Mouse (Mus musculus): ENCODE results near the gene F5.
"Not testable (repeated sequence)": the region's sequence is repeated elsewhere in the genome, so short reads cannot be mapped to it uniquely, and the experiment has no call there.

The F5 gene

DNA sequence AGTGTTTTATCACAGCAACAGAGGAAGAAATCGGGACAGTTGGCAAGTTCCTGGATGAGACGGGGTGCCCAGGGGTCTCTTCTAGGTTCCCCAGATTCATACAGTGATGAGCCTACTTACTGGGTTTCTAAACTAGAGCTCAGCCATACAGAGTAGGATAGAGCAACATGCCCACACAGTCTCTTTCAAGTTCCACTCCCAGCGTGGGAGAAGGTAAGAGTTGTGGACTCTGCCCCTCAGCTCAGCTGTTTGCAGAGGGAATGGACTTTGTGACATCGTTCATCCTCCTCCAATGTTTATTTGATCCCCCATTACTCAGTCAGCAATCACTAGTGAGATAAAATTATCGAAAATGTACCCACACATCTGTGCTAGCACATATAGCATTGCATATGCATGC lies 11.1 kb downstream of the F5 start:
- DNase-seq: peak; percentile 42

DNA sequence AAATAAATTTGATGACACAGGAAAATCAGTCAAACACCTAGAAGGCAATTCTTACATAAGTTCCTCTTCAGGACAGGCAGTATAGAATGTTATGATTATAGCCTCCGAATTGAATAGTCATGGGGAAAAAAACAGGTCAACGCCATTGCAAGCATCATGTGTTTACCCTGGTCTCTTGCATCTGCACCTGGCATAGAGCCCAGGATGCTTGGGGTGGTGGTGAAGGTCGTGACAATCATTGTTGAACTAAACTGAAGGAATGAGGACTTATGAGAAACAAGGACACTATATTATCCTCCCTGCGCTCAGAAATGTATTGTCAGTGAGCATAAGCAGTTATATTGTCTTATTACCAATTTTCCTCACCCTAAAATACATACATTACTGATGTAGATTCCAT lies 17.2 kb downstream of the F5 start:
- no peak for DNase-seq

DNA sequence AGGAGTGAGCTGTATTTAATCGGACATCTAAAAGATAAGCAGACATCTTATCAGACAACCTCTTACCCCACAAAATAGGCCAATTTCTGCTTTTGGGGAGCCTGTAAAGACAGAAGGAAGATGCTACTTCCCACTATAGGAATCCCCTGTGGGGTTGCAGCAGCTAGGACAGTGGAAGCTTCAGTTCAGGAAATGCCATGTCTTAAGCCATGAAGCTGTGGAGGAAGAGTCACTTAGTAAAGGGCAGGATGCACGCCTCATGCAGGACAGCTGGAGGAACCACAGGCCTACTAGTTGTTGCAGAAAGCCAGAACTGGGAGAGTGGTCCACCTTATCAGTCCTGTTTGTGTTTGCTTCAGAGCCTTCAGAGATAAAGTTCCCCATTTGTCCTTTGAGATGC lies 18.8 kb downstream of the F5 start:
- peak; percentile 35 for DNase-seq

DNA sequence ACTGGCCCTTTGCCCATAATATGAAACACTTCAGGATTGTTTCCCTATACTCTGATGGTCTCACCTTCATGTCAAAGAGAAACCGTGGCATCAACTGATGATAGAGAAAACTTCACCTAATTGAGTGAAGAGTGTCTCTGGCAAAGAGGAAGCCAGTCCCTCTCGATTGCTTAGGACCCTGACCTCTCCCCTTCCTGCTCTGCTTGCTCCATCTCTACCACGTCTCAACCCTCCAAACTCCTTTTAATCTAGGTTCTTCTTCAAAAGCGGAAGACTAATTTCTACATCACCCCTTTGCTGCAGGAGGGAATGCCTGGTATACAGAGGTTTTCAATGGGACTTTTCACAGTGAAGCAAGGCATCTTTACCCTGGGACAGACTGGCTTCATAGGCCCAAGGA lies 21.5 kb downstream of the F5 start:
- DNase-seq: peak; percentile 51

DNA sequence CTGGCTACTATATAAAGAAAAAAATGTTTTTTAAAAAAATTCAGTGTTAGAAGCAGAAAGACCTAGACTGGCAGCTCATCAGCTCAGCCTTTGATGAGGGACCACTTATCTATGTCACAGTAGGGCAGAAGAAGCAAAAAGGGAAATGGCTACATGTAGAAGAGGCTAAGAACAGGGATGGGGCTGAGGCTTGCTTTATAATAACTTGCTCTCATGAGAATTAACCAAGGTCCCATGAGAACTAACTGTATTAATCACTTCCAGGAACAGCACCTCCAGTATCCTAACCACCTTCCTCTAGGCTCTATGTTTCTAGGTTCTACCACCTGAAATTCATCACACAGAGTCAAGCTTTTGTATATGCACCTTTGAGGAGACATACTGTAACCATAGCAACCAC lies 25.2 kb downstream of the F5 start:
- no peak for DNase-seq

DNA sequence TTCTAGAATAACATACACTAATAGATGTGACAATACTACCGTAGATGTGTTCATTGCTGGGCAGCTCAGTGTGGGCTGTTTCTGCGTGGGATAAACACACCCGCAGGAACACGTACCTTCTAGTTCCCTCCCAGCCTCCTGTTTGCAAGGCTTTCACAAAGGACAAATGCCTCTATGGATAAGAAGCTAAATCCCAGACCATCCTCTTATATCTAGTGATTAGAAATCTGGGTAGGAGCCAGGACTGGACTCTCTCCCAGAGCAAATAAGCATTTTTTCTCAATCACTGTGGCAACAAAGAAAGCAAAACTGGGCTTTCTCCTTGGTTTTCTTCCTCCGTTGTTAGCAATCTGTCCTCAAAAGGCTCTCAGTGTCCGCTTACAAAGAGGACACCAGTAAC lies 26.8 kb downstream of the F5 start:
- peak; percentile 68 for DNase-seq

DNA sequence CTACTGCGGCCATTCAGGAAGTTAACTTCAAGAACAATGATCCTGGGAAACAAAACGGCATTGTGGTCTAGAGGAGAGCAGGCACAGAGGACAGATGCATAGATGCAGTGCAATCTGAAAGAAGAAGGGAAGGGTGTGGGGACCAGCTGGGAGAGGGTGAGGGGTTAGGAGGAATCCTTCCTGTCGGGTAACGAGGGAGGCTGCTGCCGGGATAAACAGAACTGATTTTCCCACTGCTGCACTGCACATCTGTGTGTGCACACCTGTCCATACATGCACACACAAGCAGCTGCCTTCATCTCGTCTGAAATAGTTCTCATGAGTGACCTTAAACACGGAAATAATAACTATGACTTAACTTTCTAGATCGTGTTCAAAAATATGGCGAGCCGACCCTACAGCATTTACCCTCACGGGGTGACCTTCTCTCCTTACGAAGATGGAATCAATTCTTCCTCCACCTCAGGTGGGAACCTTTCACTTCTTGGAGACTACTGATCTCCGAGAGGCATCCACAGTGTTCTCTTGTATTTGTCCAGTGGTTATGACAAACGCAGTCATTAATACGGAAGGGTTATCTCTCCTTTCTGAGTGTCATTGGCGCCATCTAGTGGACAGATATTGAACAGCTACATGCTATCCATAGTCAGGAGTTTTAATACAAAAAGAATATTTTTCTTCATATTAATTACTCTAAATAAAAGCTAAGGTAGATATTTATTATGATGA lies 32.7 kb downstream of the F5 start:
- DNase-seq: peak; percentile 83

DNA sequence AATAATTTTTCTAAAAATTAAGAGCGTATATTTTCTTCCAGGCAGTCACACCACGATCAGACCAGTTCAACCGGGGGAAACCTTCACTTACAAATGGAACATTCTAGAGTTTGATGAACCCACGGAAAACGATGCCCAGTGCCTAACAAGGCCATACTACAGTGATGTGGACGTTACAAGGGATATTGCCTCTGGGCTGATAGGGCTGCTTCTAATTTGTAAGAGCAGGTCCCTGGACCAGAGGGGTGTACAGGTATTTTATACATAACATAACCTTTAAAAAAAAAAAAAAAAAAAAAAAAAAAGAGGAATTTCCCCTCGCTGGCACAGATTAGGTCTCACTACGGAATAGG lies 33.2 kb downstream of the F5 start:
- DNase-seq: peak; percentile 39

DNA sequence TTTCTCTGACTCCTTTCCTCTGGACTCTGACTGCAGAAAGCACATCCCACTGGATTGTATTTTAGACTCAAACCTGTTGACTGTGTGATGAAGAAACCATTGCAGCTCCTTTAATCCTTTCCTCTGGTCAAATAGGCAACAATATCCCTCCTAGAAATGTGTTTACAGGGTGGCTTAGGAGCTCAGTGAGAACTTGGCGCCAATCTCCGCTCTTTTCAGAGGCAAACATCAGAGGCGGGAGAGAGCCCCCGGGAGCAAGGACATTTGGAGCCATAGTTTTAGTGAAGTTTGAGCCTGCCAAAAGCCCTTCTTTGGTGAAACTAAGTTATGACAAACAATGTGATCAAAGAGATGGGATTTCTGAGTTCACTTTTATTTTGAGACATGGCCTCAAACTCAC lies 33.7 kb downstream of the F5 start:
- DNase-seq: peak; percentile 60

DNA sequence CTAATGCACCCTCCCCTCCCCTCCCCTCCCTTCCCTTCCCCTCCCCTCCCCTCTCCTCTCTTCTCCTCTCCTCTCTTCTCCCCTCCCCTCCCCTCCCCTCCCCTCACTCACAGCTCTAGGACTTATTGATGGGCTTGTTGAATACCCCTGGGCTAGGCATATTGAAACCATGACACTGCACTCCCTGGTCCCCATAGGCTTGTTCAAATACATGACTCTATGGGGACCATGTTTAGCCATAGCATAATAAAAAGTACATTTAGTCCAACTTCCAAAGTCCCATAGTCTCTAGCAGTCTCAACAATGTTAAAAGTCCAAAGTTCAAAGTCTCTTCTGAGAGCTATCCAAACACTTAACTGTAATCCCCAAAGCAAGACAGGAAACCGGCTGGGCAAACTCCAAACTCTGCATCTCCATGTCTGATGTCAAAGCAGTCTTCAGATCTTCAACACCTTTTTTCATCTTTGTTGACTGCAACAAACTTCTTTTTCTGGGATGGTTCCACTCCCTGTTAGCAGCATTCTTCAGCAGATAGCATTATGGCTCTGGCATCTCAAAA lies 35.4 kb downstream of the F5 start:
- DNase-seq: peak; percentile 55

DNA sequence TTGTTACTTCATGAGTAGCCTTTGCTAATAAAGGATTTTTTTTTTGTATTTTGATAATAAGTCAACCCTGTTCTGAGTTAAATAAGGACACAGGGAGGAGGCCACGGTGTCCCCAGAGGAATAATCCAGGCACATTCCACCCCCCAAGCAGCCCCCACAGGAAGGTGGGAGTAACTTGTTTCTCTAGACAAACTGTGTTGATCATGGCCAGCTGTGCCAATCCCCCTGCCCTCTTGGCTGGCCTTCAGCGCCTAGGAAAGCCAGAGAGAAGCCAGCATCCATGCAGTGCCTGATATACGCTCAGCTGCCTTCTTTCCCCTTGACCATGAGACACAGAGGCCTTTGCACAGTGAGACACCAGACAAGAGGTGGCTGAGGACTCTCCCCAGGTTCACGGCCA lies 47.9 kb downstream of the F5 start:
- peak; percentile 83 for DNase-seq

DNA sequence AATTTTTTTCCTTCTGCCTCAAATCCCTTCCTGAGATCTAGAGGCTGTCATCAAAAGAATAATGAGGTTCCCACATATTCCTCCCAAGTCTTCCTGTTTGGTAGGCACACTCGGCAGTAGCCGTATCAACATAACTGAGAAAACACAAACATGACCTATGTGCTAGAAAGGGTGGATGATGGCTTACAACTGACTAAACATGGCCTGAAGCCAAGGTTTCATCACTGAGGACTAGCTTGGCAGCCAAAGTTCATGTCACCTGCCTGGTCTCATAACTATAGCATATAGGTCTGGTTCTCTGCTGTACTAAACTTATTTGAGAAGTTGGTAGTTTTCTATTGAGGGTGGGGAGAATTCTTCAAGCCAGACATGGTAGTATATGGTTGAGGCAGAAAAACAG lies 56.8 kb downstream of the F5 start:
- DNase-seq: peak; percentile 43

DNA sequence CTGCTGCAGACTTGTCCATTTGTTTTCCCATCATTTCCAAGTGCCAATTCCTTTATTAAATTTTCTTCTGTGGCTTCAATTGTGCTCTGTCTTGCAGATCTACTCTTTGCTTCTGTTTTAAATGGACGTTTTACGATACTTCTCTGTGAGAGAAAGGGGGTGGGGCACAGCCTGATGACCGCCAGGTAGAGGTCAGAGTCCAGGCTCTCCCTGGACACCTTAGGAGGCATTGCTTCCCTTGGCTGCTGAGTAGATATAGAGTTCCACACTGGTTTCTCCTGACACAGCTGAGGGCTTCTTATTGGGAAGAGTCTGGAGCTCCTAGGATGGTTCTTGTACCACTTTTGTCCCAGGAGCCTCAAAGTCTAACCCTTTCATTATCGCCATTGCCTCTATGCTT lies 59.3 kb downstream of the F5 start:
- no peak for DNase-seq

DNA sequence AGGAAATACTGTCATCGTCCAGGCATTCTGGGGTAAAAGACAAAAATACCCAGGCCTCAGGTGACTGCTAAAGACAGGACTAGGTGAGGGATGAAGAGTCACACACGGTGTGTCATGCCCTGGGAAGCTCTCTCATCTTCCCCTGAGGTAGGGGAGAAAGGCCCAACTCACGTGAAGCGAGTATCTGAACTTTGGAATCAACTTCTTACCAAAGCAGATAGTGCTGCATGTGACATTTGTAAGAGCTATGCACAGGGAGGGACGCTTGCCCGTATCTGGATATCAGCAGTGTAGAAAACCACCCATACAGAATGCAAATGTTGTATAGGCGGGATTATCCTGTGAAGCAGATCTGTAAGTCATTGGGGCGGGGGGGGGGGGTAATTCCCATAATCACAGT lies 61.0 kb downstream of the F5 start:
- DNase-seq: no peak

DNA sequence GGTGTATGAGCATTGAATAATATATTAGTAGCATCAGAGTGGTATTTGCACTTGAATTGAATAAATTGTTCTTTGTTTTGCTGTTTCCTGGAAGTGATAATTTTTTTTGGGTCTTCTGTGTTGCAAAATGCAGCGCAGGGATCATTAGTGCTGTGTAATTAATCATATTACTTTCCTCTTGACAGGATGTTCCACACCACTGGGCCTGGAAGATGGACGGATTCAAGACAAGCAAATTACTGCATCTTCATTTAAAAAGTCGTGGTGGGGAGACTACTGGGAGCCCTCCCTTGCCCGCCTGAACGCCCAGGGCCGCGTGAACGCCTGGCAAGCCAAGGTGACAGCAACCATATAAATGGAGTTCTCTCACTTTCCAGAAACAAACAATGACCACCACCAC lies 62.6 kb downstream of the F5 start:
- no peak for DNase-seq

DNA sequence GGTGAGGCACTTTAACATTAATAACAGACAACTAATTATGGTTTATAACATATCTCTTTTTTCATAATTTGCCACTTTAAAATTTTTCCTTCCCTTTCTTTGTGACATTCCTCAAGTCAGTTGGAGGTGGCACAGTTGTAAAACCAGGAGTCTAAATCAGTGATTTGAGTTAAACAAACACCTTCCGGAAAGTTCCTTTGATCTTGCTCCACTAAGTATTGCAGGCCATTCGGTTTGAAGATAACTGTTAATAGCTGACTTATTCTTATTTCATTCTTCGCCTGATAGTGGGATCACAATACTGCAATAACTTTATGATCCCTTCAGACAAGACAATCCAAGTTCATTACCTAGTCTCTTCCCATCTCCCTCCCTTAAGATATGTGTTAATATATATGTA lies 63.5 kb downstream of the F5 start:
- no peak for DNase-seq

DNA sequence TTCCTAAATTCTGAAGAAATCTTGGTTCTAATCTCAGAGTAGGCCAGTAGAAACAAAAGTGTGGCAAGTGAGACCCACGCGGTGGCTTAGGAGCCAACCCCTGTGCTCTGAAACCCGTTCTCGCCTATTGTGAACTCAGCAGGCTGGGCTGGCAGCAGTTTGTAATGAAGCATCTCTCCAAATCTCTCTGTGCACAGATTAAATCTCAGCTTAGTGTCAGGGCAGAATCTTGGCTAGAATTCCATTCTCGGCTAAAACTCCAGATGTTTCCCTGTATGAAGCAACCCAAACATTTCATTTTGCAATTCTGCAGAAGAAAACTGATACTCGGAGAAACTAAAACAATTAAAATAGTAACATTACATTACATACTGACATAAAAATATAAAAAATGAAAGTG lies 63.9 kb downstream of the F5 start:
- no peak for DNase-seq

DNA sequence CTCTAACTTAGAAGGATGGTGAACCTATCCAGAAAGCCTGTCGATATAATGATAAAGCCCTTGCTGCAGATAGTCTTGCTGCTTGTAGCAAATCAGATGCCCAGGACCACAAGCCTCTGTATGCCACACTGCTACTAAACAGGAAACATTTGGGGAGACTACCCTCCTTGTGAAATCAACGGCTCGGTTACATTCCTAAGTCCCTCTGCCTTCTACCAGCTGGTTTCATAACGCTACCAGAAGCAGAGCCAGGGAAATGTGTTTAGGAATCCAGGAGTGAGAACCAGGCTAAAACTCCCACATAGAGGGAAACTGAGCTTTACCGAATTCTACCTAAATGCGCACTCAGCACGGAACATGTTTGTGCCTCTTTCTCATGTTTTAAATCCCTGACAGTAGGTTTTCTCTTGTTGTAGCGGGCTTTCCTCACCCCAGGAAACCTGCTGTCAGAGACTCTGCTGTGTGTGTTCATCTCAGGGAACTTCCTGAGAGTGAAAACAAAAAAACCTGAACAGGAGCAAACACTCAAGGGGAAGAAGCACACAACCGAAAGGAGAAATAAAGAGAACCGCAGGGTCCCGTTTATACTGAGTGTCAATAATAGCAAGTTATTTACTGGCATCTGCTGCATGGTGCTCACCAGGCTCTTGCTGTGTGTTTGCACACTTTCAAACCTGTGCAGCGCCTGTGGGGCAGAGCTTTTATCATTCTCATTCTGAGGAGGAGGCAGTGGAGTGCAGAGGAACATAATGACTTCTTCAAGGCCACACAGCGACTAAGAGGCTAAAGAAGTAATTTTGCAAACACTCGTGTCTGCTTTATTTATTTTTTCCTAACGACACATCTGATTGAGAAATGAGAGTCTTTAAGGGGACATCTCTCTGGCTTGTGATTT lies 66.4 kb downstream of the F5 start:
- no peak for DNase-seq

DNA sequence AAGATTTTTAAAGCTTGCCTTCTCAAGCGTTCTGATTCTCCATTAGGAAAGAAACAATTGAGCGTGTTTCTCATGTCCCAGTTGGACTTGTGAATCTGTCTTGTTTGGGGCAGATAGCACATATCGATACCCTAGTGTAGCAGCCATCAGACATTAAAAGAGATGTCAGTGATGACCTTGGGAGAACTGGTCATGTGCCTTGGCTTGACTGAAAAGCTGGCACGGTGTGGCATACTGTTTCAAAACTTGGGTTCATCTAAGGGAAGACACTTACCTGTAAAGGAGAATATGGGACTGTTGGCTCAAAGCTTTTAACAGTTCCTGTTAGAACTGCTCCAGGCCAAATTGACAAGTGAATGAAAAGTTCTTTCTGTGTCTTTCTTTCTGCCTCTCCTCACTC lies 68.6 kb downstream of the F5 start:
- no peak for DNase-seq

DNA sequence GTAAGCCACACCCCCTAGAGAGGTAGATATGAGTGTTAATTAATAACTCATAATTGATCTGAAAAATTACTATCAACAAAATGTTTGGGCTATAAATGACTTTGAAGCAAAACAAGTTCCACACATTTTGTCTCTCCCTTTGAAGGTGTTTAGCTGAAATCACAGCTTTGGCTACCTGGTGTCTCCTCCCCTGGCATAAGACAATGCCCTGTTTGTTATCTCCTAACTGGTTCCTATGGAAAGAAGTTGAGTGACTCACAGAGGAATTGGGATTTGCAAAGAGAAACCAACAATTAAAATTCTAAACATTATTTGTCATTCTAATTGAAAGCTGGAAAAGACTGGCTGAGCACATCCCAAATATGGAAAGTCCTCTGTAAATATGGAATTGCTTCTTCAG lies 71.5 kb downstream of the F5 start:
- no peak for DNase-seq

DNA sequence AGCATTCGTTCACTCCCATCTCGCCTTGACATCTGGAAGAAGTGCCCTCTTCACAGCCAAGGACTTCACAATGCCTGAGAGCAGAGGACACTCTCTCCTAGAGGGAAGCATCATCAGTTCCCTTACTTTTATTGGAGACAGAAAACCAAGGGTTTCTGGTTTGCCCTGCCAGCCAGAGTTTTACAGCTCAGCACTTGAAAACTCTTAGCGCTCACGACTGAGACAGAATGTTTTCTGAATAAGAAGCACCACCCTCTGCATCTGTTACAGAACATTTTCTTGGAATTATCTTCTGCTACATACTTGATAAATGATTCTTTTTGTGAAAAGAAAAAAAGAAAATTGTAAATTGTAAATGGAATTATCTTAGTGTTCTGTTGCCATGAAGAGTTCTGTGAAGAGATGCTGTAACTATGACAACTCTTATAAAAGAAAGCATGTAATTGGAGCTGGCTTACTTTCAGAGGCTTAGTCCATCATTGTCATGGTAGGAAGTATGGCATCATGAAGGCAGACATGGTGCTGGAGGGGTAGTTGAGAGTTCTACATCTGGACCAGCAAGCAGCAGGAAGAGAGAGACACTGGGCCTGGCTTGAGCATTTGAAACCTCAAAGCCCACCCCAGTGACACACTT lies 80.4 kb downstream of the F5 start:
- not testable (repeated sequence) for DNase-seq

DNA sequence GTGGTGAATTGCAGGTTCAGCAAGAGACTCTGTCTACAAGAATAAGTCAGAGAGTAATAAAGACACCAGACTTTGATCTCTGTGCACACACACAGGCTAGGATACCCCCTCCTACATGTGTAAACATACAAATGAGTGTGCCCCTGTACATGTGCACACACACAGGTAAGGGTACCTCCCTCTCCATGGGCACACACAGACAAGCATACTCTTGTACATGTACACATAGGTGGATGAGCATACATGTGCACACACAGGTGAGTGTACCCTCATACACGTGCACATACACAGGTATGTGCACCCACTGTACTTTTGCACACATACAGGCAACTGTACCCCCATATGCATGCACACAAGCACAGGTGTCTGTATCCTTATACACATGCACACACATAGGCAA lies 81.8 kb downstream of the F5 start:
- no peak for DNase-seq

DNA sequence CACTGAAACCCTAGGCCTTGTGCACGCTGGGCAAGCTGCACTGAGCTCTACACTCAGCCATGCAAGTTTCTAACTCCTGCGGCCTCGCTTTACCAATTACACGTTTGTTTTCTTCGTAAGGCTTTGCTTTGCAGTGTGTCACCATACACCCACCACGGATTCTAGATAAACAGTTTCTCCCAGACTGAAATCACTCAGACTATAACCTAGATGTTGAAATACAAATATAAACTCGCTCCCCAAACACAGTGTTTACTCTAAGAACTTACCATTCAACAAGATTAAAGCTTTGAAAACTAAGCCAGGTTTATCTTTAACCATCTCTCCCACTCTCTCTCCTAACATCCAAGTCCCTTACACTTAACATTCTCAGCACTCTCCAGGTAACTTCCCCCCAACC lies 83.4 kb downstream of the F5 start:
- DNase-seq: no peak

DNA sequence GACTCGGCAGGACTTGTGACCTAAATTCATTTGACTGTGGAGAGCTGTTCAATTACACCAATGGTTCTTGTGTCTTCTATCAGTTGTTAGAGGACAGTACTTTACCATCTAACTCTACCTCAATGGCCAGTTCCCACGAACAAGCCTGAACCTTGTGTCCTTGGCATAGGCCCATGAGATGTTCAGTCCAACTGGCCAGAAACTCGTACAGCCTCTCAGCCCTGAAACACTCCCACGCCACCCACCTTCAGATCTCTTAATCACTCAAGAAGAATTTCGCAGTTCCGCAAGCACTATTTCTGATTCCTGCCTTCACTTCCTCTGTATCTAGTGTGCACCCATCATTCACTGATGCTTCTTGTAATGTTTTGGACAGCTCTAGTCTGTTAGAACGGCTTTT lies 84.4 kb downstream of the F5 start:
- DNase-seq: peak; percentile 91
